Mouse (Mus musculus) C2C12 (cell line): Measurements from ENCODE around the gene Gcc1. TPM values are rescaled to one million over a fixed set of nuclear protein-coding genes. Genes with fewer than 3 reads are reported as not detected.

Experiments
- H3K27me3 ChIP-seq: one replicate; pipeline ENCODE4 v1.6.1; 2011; ENCODE audit not compliant: control insufficient read depth, insufficient read depth, insufficient read length
- H3K36me3 ChIP-seq: one replicate; pipeline ENCODE4 v1.6.1; 2011; ENCODE audit not compliant: control insufficient read depth, insufficient read depth
- H3K4me3 ChIP-seq: one replicate; pipeline ENCODE4 v1.5.1; 2011; ENCODE audit warnings: mild to moderate bottlenecking, control low read depth; ENCODE audit not compliant: poor library complexity, insufficient read depth, severe bottlenecking
- H3K79me2 ChIP-seq: one replicate; pipeline ENCODE4 v1.6.1; 2011; ENCODE audit not compliant: control insufficient read depth, insufficient read depth
- H3K79me3 ChIP-seq: one replicate; pipeline ENCODE4 v1.6.1; 2011; ENCODE audit warnings: low read depth, control low read depth
- H3ac ChIP-seq: one replicate; pipeline ENCODE3; 2011; ENCODE audit warnings: low read depth; ENCODE audit not compliant: control insufficient read depth, insufficient read length
- CEBPB ChIP-seq: IDR thresholded peaks from one replicate; pipeline ENCODE4 v1.6.1; 2011; ENCODE audit warnings: low read depth, mild to moderate bottlenecking, control low read depth, moderate library complexity
- CTCF ChIP-seq: IDR thresholded peaks from one replicate; pipeline ENCODE4 v1.5.1; 2011; ENCODE audit not compliant: control insufficient read depth, insufficient read depth, insufficient read length
- FOSL1 ChIP-seq: IDR thresholded peaks from one replicate; pipeline ENCODE4 v1.8.0; 2011; ENCODE audit warnings: mild to moderate bottlenecking, low read length; ENCODE audit not compliant: poor library complexity, insufficient read depth, severe bottlenecking
- MAX ChIP-seq: IDR thresholded peaks from one replicate; pipeline ENCODE4 v1.6.1; 2011; ENCODE audit warnings: mild to moderate bottlenecking, control low read depth
- MYOD1 ChIP-seq: IDR thresholded peaks from one replicate; pipeline ENCODE4 v1.6.1; 2011; ENCODE audit warnings: low read depth; ENCODE audit not compliant: control insufficient read depth, insufficient read length
- MYOG ChIP-seq: IDR thresholded peaks from one replicate; pipeline ENCODE4 v1.6.1; 2011; ENCODE audit not compliant: control insufficient read depth, insufficient read length; ENCODE audit errors: extremely low read depth
- USF1 ChIP-seq: IDR thresholded peaks from one replicate; pipeline ENCODE4 v1.6.1; 2011; ENCODE audit warnings: low read depth, mild to moderate bottlenecking, control low read depth, moderate library complexity
- polyA plus RNA-seq: library from polyadenylated mRNA; unstranded; fragments of >200 nt; fragmentation: generic; extraction: Trizol; gene quantifications from one replicate; pipeline ENCODE4 v1.2.1, GENCODE M21; 2012; ENCODE audit warnings: missing spikeins

The Gcc1 gene
- polyA plus RNA-seq, 1 experiment: 4.7 TPM

GRCm38 (mm10) chr6:28447937-28448336 lies 19.7 kb upstream of the Gcc1 start:
- H3K36me3 ChIP-seq: no peaks in the 10 kb centered on the region
- no peak overlapping the region for H3ac ChIP-seq
- no peaks in the 10 kb centered on the region for H3K79me3 ChIP-seq
- no peak overlapping the region for H3K4me3 ChIP-seq
- H3K79me2 ChIP-seq: no peaks in the 10 kb centered on the region
- peaks cover 53% of the 10 kb centered on the region for H3K27me3 ChIP-seq
- TF ChIP-seq USF1 (no peak), MYOG (no peak), CEBPB (no peak), FOSL1 (no peak), MAX (no peak), MYOD1 (no peak), CTCF (no peak)

- no peaks in the 10 kb centered on the region for H3K79me3 ChIP-seq
- no peaks in the 10 kb centered on the region for H3K27me3 ChIP-seq
- no peak overlapping the region for H3ac ChIP-seq
- TF ChIP-seq CTCF (no peak), MYOG (no peak), MAX (no peak), MYOD1 (no peak), CEBPB (no peak), USF1 (no peak), FOSL1 (no peak)
- H3K36me3 ChIP-seq: peaks cover 6% of the 10 kb centered on the region
- no peak overlapping the region for H3K4me3 ChIP-seq
- no peaks in the 10 kb centered on the region for H3K79me2 ChIP-seq
Measured at GRCm38 (mm10) chr6:28431538-28431855, 3.3 kb upstream of the Gcc1 start.

- Histone ChIP-seq H3K79me3 (no peaks in the 10 kb centered on the region), H3K36me3 (peaks cover 6% of the 10 kb centered on the region), H3ac (no peak overlapping the region), H3K27me3 (no peaks in the 10 kb centered on the region), H3K79me2 (no peaks in the 10 kb centered on the region), H3K4me3 (no peak overlapping the region)
- TF ChIP-seq FOSL1: no peak
- TF ChIP-seq MYOD1: no peak
- no peak for TF ChIP-seq CTCF
Measured at GRCm38 (mm10) chr6:28430795-28431537, 2.8 kb upstream of the Gcc1 start.

GRCm38 (mm10) chr6:28429870-28430269 lies 1.7 kb upstream of the Gcc1 start:
- no peak overlapping the region for H3K4me3 ChIP-seq
- H3K27me3 ChIP-seq: no peaks in the 10 kb centered on the region
- peaks cover 2% of the 10 kb centered on the region for H3K79me2 ChIP-seq
- TF ChIP-seq MYOD1 (no peak), FOSL1 (no peak), MYOG (no peak), CTCF (no peak), MAX (no peak), CEBPB (no peak), USF1 (no peak)
- H3ac ChIP-seq: no peak overlapping the region
- H3K79me3 ChIP-seq: peaks cover 2% of the 10 kb centered on the region
- H3K36me3 ChIP-seq: peaks cover 6% of the 10 kb centered on the region

GRCm38 (mm10) chr6:28427096-28427839 lies 922 bp downstream of the Gcc1 start, which contains the start of gene Fscn3:
Gene Fscn3, plus strand, starts transcription at chr6:28427789.
- Histone ChIP-seq H3K4me3 (no peak within 1 kb of the TSS), H3K36me3 (peaks cover 6% of the 10 kb centered on the region), H3K27me3 (no peaks in the 10 kb centered on the region), H3ac (no peak within 1 kb of the TSS), H3K79me2 (peaks cover 15% of the 10 kb centered on the region), H3K79me3 (peaks cover 7% of the 10 kb centered on the region)
- TF ChIP-seq USF1 (no peak), CTCF (no peak), FOSL1 (no peak), MYOG (no peak), CEBPB (no peak)
